Mouse (Mus musculus): Measurements from ENCODE around the gene Cyb5r3. TPM values are rescaled to one million over a fixed set of nuclear protein-coding genes. Genes with fewer than 3 reads are reported as not detected.

Gene Cyb5r3
- polyA plus RNA-seq, 1 experiment = 62.2 TPM

DNA sequence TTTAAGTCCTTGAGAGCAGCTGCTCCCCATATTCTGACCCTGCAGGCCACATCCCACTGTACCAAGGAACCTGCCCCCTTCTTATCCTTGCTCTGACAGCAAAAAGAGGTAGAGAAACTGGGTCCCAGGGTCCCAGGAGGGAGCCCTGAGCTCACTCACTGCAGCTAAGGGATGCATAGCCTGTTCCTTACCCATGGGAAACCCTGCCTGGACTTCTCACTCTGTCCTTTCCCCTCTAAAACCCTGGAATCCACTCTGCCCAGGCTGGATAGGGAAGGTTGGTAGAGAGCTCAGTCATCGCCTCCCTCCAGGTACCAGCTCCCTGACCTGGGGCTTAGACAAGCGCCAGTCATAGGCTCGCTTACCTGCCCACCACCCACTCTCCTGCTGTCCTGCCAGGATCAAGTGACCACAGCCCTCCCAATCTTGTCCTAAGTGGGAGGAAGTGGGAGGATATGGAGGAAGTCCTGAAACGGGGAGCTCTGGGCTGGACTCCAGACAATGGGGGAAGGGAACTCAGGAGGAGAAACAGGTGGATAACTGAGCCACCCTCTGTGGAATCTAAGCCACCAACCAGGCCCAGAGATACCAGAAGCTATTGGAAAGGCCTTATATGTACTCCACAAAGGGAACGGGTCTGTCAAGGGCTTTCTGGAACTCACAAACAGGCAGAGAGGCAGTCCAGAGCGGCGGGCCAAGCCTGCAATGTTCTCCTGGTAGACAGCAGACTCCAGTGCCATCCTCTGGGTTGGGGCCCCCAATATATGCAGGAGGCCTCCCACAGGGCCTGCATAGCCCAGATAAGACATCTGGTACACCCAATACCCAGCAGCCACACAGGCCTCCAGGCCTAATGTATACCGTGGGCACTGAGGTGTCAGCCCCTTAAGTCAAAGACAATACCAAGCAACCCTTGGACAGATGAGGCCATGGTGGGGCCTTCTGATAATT is 2.3 kb downstream of the Cyb5r3 start:
- no peak for DNase-seq (ENCODE audit: extremely low spot score in 1 of 2, low spot score in 1 of 2)

DNA sequence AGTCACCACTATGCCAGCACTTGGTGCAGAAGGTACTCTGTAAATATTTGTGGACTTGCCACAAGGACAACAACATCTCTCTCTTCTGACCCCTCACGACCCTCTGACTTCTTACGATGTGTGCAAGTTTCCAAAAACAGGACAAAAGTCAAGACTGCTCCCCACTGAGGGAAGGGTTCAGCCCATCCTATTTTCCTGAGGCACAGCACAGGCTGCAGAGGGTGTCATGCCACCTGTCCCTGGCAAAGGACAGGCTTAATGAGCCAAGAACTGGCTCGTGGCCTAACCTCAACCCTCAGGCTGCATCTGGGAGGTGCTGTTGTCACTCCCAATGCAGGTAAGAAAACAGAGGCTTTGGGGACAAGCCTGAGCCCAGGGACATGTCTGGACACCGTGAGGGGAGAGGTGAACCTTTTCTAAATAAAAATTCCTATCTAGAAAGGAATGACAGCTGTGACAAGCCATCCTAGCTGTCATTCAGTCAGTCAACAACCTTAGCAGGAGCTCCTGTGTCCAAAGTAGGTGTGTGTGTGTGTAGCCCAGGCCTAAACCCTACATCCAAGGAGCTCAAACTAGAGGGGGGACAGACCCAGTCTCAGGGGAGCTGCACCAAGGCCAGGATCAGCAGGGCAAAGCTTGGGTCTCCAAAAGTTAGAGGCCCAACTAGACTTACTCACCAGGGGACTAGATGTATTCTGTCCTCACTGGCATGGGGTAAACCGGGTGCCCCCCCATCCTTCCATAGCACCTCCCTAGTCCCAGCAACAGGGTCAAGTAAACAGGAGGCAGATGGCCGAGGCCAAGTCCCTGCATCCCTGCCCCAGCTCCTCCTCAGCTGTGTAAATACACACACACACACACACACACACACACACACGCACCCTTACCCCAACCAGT is 3.3 kb downstream of the Cyb5r3 start:
- no peak for DNase-seq (ENCODE audit: extremely low spot score in 1 of 2, low spot score in 1 of 2)

DNA sequence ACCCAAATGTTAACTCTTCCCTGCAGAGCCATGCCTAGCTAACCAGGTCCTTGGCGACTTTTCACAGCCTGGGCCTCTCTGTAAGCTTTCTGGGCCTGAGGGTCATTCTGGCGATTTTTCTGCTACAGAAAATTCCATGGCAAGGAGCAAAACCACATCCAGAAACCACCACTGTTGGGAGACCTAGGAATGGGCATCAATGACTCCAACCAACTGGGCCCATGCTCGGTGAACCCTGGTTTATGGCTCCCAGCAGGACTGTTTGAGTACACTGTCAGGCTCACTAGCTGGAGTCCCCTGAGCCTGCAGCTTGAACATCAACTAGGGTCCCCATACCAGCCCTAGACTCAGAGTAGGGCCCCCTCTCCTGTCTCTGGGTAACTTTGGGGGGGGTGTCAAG is 4.1 kb downstream of the Cyb5r3 start:
- no peak for DNase-seq (ENCODE audit: extremely low spot score in 1 of 2, low spot score in 1 of 2)

DNA sequence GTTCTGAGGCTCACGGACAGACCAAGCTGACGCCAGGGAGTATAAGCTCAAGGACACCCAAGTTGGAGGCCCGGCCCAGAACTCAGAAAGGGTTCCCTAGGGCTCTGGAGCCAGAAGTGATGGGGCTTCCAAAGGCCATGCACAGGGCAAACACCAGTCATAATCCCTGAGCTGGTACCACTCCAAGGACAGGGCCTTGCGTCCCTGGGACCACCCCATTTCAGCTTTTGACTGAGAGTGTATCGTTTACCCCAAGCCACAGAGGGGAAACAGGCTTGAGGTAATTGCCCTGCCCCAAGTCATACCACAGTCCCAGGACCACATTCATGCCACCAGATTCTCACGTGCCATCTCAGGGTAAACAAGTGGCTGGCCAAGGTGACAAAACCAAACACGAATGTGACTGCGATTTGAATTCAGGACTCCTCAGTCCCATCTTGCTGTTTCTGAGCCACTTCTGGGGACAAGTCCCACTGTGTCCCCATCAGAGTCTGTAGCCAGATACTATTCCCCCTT is 4.8 kb downstream of the Cyb5r3 start:
- DNase-seq (ENCODE audit: extremely low spot score in 1 of 2, low spot score in 1 of 2) = no peak

DNA sequence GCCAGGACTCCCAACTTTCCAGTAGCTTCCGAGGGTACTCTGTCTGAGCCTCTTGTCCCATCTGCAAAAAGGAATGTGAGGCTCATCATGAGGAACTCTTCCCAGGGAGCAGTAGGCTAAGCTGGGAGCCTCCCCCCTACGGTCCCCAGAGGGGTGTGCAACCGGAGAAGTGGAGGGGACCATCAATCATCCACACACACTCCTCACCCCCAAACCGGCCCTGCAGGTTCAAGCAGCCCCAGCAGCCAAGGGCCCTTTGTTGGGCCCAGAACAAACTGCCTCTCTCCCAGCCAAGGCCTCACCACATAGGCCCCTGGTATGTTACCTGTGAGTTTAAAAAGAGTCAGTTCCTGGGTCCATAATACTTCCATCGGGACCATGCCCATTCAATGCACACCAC is 5.3 kb downstream of the Cyb5r3 start:
- DNase-seq (ENCODE audit: extremely low spot score in 1 of 2, low spot score in 1 of 2) = no peak

DNA sequence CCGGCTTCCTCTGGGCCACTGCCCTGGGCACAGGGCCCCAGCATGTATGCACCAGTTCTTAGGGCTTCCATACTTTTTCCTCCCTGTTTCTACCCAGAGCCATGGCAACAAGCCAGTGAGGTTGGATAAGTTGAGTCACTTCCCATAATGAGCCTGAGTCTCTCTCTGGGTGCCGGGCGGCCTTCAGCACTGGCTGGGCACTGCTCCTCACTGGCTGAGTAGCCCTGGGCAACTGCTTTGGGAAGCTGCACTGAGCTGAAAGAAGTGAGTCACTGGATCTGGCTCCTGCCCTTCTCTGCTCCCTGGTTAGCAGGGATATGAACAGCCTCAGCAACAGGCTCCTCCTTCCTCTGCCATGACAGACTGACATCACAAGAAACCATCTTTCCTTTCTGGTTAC is 5.8 kb downstream of the Cyb5r3 start:
- DNase-seq (ENCODE audit: extremely low spot score in 1 of 2, low spot score in 1 of 2) = no peak

DNA sequence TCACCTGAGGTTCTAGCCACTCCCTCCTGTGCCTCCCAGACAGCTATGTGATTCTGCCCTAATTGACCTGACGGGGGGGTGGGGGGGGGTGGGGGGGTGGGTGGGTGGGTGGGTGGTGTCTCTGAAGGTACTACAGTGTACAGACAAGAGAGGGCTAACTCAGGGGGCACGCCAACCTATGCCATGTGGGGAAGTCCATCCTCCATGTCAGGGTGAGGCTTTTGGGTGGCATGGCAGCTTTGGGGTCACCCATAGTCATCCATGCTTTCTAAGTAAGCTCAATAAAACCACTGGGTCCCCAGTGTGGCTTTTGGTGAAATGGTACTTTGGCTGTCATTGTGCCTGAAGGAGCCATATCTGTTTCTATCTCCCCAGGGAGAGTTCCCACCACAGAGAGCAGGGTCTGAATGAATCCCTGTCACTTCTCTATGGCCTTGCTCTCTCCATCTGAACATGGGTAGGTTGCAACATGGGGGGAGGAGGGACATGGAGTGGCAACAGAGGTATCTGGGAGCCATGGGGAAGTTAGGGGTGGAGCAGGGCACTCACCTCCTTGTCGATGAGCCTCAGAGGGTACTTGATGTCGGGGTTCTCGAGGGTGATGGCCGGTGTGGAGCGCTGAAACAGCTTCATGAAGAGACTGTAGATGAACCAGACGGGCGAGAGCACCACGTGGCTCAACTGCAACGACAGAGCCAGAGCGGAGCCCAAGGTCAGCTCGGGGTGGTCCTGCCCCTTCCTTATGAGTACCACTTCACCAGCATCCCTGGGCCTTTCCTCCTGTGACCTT is 6.7 kb downstream of the Cyb5r3 start:
- no peak for DNase-seq (ENCODE audit: extremely low spot score in 1 of 2, low spot score in 1 of 2)

DNA sequence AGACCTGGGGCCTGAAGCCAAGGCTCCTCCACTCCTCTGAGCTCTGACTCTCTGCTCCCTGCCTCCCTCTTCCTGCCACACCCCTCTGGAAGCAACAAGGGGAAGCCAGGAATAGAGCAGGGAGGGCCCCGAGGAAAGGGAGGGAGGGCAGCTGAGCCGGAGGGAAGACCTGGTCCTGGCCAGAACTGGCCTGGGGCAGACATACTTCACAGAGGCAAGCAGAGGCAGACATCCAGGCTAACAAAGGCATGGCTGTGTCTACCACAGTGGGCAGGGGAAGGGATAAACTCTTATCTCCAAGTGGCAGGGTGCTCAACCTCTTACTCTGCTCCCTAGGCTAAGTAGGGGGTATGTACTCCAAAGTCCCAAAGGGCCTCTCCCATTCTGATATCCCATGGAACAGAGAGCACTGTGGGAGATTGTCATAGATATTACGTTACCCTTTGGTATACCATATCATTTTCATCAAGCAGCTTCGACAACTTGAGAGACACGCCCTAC is 7.4 kb downstream of the Cyb5r3 start:
- DNase-seq (ENCODE audit: extremely low spot score in 1 of 2, low spot score in 1 of 2) = no peak

DNA sequence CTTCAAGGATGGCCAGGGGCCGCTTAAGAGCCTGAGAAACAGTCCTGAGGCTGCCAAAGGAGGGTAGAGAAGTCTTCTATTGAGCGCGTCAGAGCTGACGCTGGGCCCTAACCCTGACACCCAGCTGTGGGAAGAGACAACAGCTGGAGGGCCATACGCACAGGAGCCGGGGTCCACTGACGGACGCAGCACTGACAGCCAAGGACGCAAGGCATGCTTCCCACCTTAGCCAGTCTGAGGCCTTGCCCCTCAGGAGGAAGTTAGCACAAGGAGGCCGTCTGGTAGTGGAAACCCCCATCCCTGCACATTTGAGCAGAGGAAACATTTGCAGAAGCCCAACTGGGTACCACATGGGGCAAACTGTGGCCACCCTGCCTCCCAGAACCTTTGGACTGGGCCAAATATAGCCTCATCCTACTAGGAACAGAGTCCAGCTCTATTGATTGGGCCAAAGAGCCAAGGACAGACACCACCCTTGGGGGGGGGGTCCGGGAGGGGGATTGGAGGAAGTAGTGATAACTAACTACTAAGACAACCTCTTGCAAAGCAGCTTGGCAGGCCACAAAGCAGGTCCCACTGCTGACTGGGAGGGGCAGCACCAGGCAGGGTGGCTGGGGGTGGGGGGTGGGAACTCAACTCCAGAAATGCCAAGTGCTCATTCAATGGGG is 9.4 kb downstream of the Cyb5r3 start:
- no peak for DNase-seq (ENCODE audit: extremely low spot score in 1 of 2, low spot score in 1 of 2)

DNA sequence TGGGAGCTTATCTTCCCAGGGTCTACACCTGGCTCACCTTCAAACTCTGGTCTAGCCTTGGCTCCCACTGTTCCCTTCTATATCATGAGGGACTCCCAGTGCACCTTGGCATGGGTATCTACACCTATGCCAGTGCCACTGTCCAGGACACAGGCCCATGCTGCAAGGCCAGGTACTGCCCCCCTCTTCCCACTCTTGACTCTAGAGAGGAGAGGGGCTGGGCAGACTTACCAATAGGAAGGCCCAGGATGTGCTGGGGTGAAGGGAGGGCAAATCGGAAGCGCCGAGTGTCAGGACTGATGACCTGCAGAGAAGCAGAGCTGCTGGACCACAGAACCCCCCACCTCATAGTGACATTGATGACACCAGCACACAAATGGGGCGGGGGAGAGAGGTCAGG is 10.4 kb downstream of the Cyb5r3 start:
- no peak for DNase-seq (ENCODE audit: extremely low spot score in 1 of 2, low spot score in 1 of 2)

DNA sequence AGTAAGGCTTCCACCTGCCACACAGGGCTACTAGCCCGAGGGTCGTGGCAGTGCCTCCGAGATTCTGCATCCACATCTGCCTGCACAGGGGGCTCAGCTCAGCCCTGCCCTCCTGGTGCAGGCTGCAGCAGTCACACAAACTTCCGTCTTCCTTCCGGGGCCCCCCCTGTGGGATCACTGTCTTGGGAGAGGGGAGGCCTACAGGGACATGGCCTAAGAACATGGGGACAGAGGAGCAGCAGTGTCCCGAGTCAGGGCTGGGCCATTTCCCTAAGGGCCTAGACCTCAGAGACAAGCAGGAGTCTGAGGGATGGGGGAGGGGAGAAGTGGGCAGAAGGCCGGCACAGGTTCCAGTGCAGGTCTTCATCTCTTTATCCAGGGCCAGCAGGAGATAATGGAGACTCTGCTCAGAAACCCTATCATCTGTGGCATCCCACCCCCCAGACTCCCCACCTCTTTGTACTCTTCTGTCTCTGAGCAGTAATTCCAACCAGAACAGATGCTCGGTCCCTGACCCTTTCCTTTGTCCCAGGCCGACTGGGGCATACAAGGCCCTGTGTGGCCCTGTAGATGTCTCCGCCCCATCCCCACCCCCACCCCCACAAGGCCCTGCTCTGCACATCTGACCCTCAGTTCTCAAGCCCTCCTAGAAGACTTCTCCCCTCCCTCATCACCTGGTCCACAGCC is 11.2 kb downstream of the Cyb5r3 start:
- DNase-seq (ENCODE audit: extremely low spot score in 1 of 2, low spot score in 1 of 2) = no peak

DNA sequence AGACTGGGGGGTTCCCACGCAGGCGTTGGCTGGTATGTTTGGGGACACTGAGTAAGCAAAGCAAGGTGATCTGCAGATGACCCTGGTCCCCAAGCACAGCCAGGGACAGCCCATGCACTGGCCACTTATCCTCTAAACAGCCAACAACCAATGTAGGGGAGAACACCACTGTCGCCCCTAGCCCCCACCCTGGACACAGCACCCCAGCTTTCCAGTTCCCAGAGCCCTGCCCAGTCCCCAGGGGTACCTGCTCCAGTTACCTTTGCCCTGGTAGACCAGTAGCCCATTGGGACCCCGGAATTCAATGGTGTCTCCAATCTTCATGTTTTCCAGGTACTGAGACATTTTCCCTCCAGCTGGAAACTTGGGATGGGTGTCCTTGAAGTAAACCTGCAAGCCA is 11.8 kb downstream of the Cyb5r3 start:
- DNase-seq (ENCODE audit: extremely low spot score in 1 of 2, low spot score in 1 of 2) = no peak

DNA sequence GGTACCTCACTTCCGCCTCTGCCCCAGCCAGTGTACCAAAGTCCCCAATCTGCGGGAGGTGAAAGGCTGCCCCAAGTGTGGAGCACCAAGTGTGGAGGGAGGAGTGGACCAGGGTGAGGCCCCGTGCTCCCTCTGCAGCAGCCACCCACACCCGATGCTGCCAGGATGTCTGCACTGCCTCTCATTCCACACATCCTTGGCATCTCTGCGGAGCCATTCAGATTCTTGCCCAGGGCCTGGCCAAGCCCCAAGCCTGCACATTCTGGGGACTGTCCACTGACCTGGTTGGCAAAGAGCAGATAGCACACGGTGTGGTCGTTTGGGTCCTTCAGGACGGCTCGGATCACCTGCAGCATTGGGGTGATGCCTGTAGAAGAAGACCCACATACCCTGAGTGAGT is 12.6 kb downstream of the Cyb5r3 start:
- no peak for DNase-seq (ENCODE audit: extremely low spot score in 1 of 2, low spot score in 1 of 2)

DNA sequence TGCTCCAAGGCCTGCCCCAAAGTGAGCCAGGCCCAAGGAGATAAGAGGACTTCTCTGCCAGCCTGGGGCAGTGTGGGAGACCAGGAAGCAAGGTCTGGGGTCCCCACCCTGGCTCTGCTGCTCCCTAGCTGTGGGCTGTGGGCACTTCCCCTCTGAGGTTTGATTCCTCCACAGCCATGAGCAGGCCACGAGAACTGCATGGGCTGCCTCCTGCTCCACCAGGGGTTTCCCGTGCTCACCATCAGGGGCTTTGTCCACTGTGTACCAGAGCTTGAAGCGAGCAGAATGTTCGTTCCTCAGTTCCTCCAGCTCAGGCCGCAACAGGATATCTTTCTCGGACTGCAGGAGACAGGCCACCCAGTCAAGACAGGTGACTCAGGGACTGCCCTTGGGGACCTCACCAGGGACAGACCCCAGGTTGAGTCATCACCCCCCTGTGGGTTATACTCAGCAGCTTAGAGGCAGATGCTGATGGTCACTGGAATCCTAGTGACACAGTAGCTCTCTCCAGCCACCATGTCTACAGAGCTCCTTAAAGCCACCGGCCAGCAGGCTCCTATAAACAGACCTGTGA is 13.7 kb downstream of the Cyb5r3 start:
- DNase-seq (ENCODE audit: extremely low spot score in 1 of 2, low spot score in 1 of 2) = no peak

DNA sequence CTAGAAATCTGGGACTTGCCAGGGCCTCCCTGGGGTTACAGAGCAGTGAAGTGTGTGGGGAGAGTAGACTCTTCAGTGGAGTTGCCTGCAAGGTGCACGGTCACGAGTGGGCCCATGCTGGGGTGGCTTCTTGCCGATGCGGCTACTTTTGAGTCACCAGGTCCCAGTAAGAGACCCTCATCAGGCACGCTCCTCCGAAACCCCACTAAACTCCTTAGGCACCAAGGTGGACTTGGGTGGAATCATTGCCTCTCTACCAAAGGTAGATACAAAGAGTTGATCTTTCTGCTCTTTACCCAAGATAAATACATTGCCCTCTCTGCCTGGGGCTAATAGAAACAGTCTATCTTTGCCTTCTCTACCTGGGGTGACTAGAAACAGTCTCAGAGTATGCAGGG is 14.7 kb downstream of the Cyb5r3 start:
- no peak for DNase-seq (ENCODE audit: extremely low spot score in 1 of 2, low spot score in 1 of 2)

DNA sequence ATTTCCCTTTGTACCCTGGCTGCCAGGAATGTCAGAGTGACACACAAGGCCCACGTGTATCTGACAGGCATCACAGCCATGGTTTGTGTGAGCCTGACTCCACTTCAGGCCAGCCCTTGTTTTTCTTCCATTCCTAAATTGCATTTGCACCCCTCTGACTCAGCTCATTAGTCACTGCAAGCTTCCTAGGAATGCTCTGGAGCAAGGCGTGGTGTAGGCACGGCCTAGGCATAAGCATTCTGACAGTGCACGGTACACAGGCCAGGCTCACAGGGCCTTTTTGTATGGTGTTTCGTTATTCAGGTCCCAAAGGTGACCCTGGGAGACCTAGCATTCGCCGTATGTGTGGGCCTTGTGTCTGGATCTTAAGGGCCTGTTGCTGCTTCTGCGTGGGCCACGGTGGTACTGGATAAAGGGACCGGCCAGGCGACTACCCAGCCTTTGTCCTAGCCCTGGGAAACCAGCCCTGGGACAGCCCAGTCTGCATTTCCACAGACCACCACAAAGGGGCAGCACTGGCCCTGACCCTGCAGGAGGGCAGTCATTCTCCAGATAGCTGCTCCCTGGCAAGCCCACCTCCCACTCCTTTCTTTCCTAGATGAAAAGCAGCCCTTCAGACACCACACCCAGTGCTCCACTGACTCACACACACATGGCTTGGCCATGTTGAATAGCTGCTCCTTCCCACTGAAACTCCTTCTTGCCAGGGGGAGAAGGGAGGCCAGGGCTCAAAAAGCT is 15.3 kb downstream of the Cyb5r3 start:
- peak in 1 of 2 experiments; percentile 42 for DNase-seq (ENCODE audit: extremely low spot score in 1 of 2, low spot score in 1 of 2)

DNA sequence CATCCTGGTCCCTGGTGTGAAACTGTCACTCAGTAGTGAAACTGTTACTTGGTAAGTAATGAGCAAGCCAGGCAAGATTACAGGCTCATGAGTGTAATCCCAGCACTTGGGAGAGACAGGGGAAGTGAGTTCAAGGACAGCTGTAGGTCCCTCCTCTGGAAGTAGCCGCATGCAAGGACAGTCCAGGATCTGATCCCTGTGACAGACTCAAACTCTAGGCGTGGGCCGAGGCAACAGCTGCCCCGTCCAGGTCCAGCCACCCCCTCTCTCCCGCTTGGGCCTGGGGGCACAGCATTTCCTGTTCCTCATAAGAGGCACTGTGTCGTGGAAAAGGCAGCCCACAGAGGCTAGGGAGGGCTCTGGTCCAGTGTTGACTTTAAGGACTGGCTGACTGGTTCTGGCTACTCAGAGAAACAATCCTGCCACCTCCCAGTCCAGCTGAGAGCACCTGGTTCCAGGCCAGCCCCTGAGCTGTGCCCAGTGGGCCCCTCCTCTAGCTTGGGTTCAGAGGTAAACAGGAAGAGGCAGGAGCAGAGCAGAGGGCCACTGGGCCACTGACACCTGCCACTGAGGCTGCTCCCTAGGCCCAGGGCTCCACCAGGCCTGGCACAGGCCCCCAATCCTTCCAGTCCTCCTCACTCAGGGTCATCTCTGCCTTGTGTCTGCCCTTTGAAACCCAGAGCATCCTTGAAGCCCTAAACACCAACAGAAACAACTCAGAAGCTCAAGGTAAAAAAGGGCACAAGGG is 16.5 kb downstream of the Cyb5r3 start:
- no peak for DNase-seq (ENCODE audit: extremely low spot score in 1 of 2, low spot score in 1 of 2)

DNA sequence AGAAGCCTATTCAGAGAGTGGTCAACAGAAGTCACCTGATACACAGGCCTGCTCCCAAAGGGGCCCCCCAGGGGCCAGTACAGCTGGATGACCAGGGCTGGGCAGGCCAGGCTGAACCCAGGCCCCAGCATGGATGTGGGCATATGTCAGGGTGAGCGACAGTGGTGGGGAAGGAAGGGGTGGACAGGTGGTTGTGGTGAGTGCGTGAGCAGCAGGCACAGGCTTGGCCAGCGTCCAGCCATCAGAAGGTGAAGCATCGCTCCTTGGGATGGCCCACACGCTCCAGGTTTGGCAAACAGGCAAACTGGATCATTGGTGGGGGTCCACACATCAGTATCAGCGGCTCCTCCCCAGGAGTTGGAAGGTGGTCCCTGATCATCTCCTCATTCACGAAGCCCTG is 18.1 kb downstream of the Cyb5r3 start:
- DNase-seq (ENCODE audit: extremely low spot score in 1 of 2, low spot score in 1 of 2) = no peak

Measured in frontal cortex, adult 2 months (tissue).